Mouse (Mus musculus) cerebellum, adult 8-10 months (tissue): ENCODE measurements around the gene Gm42742.

Experiments
- DNase-seq: peaks from one replicate; pipeline ENCODE4 v3.0.0; 2022

Gm42742 gene

DNA sequence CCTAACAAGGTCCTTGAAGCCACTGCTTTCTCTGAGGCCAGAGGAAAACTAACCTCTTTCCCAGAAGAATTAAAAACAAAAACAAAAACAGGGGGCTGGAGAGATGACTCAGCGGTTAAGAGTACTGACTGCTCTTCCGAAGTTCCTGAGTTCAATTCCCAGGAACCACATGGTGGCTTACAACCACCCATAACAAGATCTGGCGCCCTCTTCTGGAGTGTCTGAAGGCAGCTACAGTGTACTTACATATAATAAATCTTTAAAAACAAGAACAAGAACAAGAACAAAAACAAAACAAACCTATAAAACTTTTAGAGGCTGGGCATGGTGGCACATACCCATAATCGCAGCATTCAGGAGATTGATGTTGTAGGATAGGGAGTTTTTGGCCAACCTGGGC lies 24.4 kb downstream of the Gm42742 start:
- DNase-seq: no peak

- no peak for DNase-seq
These were observed 32.1 kb downstream of the Gm42742 start for GRCm38 (mm10) chr7:126988816-126989215.

DNA sequence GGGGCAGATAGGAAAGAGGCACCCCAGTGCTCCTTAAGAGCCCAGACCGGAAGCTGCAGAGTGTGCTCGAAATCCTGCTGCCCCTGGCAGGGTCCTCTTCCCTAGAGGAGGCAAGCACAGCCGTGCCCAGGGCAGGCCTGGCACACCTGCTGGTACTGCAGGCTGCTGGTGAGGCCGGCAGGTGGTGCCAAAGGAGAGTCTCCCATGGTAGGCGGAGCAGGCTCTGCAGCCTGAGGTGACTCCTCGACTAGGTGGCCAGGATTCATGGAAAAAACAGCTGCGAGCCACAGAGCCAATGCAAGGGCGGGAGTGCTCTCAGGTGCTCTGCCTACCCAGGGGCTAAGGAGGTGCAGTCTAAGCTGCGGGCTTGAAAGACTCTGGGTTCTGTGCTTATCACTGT lies 34.6 kb downstream of the Gm42742 start:
- DNase-seq: peak; percentile 79

DNA sequence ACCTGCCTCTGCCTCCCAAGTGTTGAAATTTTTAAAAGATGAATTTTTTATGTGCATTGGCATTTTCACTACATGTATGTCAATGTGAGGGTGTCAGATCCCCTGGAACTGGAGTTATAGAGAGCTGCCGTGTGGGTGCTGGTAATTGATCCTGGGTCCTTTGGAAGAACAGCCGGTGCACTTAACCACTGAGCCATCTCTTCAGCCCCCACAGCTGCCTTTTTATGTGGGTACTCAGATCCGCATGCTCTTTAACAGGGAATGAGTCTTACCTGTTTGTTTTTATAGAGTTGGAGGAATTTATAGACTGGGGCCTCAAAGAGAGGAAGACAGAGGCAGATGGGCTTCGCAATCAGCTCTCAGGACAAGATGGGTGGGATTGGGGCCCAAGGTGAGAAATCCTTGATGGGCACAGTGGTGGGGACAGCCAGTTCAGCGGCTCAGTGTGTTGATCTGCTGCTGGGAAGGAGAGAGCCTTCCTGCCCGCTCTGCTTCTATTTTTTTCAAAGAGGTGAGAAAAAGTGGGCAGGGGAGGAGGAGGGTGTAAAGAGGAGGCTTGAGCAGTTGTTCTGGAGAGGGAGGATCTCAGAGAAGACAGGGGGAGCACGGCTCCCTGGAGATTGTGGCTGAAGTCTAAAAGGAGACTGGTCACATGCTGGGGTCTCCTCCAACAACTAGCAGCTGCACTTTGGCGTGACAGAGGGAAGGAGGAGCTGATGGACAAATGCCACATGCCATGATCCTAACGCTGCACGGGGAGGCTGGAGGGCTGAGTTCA lies 36.0 kb downstream of the Gm42742 start:
- DNase-seq: no peak

DNA sequence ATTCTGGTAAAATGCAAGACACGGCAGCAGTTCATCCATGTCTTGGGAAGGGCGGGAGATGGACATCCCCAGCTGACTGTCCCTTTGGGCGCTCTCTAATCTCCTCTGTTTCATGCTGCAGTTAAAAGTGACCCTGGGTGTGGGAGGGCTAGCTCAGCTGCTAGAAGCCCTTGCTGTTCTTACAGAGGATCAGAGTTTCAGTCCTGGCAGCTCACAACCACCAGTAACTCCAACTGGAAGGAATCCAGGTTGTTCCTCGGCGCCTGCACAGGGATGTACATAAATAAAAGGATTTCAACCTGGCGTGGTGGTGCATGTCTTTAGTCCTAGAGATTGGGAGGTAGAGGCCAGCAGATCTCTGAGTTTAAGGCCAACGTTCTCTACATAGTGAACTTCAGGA lies 37.8 kb downstream of the Gm42742 start:
- no peak for DNase-seq

- no peak for DNase-seq
These were observed 38.8 kb downstream of the Gm42742 start for GRCm38 (mm10) chr7:126982054-126982453.

GRCm38 (mm10) chr7:126981601-126982000 lies 39.3 kb downstream of the Gm42742 start:
- DNase-seq: no peak

- no peak for DNase-seq
These were observed 42.1 kb downstream of the Gm42742 start for GRCm38 (mm10) chr7:126978841-126979240.

DNA sequence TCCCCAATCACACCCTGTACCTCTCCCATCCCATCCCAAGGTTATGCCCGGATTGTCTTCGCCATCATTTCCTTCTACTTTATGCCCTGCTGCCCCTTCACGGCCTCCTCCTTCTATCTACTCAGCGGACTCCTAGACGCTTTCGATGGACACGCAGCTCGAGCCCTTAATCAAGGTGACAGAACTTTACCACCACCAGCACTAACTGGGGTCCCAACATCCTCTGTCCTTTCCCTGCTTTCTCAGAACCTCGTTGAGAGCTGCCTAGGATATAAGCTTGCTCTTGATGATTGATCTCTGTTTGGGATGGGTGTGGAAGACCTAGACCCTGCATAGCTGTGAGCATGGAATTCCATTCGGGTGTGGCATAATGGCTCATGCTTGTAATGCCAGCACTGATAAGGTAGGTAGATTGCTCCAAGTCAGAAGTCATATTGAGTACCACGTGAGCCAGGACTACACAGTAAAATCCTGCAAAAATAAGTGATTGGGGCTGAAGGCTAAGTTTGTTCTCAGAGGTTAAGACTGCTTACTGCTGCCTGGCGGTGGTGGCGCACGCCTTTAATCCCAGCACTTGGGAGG lies 43.9 kb downstream of the Gm42742 start:
- DNase-seq: no peak

DNA sequence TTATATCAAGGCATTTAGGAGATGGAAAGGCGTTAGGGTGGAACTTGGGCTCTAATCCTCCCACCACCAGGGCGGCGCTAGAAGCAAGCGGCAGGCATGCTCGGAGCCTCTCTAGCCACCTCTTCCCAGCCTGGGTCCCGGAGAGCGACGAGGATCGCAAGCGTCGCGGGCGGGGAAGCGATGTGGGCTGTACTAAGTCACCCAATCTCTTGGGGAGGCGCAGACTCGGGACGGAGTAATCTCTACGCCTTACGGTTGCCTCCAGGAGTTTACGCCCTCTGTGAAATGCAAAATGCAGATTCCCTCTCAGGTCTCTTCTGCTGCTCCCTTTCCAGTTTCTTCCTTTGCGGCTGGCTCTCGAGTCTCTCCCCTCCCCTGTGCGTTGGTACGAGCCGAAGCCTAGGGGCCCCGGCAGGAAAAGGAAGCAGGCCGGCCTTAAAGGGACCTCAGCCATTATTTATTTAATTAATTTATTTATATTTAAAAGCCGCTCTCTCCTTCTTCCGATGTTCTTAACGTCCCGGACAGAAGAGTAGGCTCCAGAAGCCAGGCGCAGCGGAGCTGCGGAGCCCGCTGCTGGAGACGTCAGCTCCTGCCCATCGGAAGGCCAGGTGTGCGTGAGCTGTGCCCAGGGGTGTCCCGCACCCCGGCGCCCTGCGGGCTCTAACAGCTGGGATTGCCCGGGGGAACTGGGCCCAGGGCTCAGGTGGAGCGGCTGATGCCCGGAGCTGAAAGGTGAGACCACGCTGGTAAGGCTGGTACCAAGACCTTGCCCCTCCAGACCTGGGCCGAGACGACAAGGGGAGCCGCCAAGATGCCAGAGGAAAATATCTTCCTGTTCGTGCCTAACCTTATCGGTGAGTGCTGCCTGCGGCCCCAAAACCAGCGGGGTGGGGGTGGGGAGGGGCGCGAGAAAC lies 44.7 kb downstream of the Gm42742 start, which contains the start of gene Cdiptos:
Gene Cdiptos (minus strand): TSS at position 149 of the 917 bp plus-strand sequence.
- peak; percentile 97 for DNase-seq

- DNase-seq: no peak
These were observed 45.2 kb downstream of the Gm42742 start, which contains the start of gene Cdipt for GRCm38 (mm10) chr7:126975893-126975949. Gene Cdipt (plus strand): TSS chr7:126975914.

DNA sequence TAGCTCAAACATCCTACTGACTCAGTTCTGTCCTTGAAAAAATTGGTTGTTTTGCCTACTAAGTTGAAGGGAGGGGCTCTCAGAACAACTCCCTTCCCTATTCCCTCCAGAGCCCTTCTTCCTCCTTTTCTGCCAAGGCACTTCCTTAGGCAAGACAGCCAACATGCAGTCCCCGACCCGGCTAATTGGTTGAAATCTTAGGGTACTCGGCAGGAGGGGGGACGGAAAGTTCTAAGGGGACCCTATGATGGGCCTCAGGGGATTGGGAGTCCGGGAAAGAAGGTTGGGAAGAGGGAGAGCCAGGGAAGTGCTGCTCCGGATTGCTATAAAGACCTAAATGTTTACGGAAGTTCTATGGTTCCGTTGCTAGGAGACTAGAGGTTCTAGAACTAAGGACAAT lies 45.4 kb downstream of the Gm42742 start:
- peak; percentile 45 for DNase-seq

DNA sequence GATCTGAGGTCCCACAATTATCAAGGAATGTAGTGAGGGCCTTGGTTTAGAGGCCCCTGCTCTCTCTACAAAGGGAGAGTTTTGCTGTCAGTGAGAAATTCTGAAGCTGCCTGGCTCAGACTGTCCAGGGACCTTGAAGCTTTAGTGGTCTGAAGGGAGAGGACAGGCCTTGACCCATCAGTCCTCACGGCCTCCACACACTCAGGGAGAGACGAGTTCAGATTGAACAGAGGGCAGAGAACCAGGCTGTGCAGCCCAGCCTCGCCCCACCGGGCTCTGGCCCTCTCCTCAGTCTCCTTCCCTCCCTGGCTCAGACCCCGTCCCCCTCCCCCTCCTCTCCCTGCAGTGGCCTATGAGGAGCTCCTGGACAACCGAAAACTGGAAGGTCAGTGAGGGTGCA lies 53.5 kb downstream of the Gm42742 start:
- no peak for DNase-seq

GRCm38 (mm10) chr7:126965568-126965967 lies 55.3 kb downstream of the Gm42742 start:
- peak; percentile 61 for DNase-seq
